Mouse (Mus musculus): ENCODE results near the gene Ugt1a1. TPM values are rescaled to one million over a fixed set of nuclear protein-coding genes. Genes with fewer than 3 reads are reported as not detected.

The Ugt1a1 gene
- polyA plus RNA-seq, 1 experiment, result not detected

DNA sequence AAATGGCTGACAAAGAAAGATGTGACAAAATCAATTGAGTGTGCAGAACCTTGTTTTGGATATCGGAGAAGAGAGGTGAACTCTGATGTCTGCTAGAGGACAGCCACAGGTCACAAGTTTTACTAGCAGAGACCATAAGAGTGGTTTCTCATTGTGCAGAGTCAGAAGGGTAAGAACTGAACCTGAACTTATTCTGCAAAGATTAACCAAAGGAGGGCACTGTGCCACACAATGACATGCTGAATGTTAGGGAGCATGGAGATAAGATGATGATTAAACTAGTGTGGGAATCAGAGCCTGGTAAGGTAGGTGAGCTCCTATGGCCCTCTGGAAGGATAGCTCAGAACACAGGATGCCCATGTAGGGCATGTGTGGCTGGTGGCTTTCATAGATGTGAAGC lies 16.1 kb upstream of the Ugt1a1 start:
- no peak overlapping the region for H3ac ChIP-seq (ENCODE audit: control insufficient read depth, insufficient read length, low read depth)
- no peak for TF ChIP-seq USF1 (IDR thresholded peaks at IDR 0.05; ENCODE audit: low read depth)
- TF ChIP-seq CTCF (IDR thresholded peaks at IDR 0.05; ENCODE audit: control insufficient read depth, insufficient read depth, insufficient read length), result no peak
- TF ChIP-seq CEBPB (IDR thresholded peaks at IDR 0.05; ENCODE audit: low read depth), result no peak
- TF ChIP-seq MYOG (IDR thresholded peaks at IDR 0.05; ENCODE audit: control insufficient read depth, extremely low read depth, insufficient read length), result no peak
- no peak for TF ChIP-seq FOSL1 (IDR thresholded peaks at IDR 0.05; ENCODE audit: insufficient read depth, low read length, poor library complexity, severe bottlenecking)
- TF ChIP-seq MAX (IDR thresholded peaks at IDR 0.05), result no peak
- TF ChIP-seq MYOD1 (IDR thresholded peaks at IDR 0.05; ENCODE audit: control insufficient read depth, insufficient read length, low read depth), result no peak
- H3K4me3 ChIP-seq (ENCODE audit: insufficient read depth, poor library complexity, severe bottlenecking), result no peak overlapping the region
- no peaks in the 10 kb centered on the region for H3K36me3 ChIP-seq (ENCODE audit: control insufficient read depth, insufficient read depth)
- peaks cover 20% of the 10 kb centered on the region for H3K27me3 ChIP-seq (ENCODE audit: control insufficient read depth, insufficient read depth, insufficient read length)
- no peaks in the 10 kb centered on the region for H3K79me2 ChIP-seq (ENCODE audit: control insufficient read depth, insufficient read depth)
- no peaks in the 10 kb centered on the region for H3K79me3 ChIP-seq (ENCODE audit: low read depth)

DNA sequence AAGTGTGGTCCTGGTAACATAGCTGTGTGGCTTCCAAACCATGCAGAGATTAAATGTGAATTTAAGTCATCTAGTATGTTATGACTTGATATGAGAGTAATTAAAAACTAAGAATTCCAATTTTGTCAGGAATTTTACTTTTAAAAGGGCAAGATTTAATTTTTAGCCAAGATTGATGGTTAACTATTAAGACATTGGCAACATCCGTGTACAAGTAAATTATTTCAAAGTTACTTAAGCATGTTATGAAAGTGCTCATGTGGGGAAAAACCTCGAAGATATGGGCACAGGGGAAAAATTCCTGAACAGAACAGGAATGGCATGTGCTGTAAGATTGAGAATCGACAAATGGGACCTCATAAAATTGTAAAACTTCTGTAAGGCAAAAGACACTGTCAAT lies 14.3 kb upstream of the Ugt1a1 start:
- H3K79me2 ChIP-seq (ENCODE audit: control insufficient read depth, insufficient read depth), result no peaks in the 10 kb centered on the region
- TF ChIP-seq USF1 (IDR thresholded peaks at IDR 0.05; ENCODE audit: low read depth) (no peak), MYOD1 (IDR thresholded peaks at IDR 0.05; ENCODE audit: control insufficient read depth, insufficient read length, low read depth) (no peak), MAX (IDR thresholded peaks at IDR 0.05) (no peak), MYOG (IDR thresholded peaks at IDR 0.05; ENCODE audit: control insufficient read depth, extremely low read depth, insufficient read length) (no peak), CTCF (IDR thresholded peaks at IDR 0.05; ENCODE audit: control insufficient read depth, insufficient read depth, insufficient read length) (no peak)
- no peak overlapping the region for H3ac ChIP-seq (ENCODE audit: control insufficient read depth, insufficient read length, low read depth)
- no peak overlapping the region for H3K4me3 ChIP-seq (ENCODE audit: insufficient read depth, poor library complexity, severe bottlenecking)
- H3K36me3 ChIP-seq (ENCODE audit: control insufficient read depth, insufficient read depth), result no peaks in the 10 kb centered on the region
- peaks cover 24% of the 10 kb centered on the region for H3K27me3 ChIP-seq (ENCODE audit: control insufficient read depth, insufficient read depth, insufficient read length)
- no peaks in the 10 kb centered on the region for H3K79me3 ChIP-seq (ENCODE audit: low read depth)

DNA sequence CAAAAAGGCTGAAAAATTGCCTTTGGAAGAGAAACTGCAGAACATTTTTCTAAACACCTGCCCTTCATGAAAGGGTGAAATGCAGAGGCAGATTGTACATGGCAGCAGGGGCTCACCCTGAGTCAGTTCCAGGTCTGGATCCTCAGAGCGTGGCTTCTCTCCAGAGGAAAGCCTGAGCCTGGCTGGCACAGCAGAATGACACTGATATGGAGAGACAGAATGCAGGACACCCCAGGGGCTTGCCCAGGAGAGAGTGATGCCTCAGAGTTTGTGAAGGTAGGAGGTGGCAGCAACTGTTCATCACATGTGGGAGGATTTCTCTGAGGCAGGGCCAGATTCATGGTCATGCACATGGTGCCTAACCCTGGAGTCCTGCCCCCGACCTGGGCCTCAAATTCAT lies 11.8 kb upstream of the Ugt1a1 start:
- Histone ChIP-seq H3K79me2 (ENCODE audit: control insufficient read depth, insufficient read depth) (no peaks in the 10 kb centered on the region), H3K27me3 (ENCODE audit: control insufficient read depth, insufficient read depth, insufficient read length) (peaks cover 24% of the 10 kb centered on the region), H3ac (ENCODE audit: control insufficient read depth, insufficient read length, low read depth) (no peak overlapping the region), H3K4me3 (ENCODE audit: insufficient read depth, poor library complexity, severe bottlenecking) (no peak overlapping the region), H3K79me3 (ENCODE audit: low read depth) (no peaks in the 10 kb centered on the region), H3K36me3 (ENCODE audit: control insufficient read depth, insufficient read depth) (no peaks in the 10 kb centered on the region)
- TF ChIP-seq CTCF (IDR thresholded peaks at IDR 0.05; ENCODE audit: control insufficient read depth, insufficient read depth, insufficient read length) (no peak), MYOG (IDR thresholded peaks at IDR 0.05; ENCODE audit: control insufficient read depth, extremely low read depth, insufficient read length) (no peak), MAX (IDR thresholded peaks at IDR 0.05) (no peak), CEBPB (IDR thresholded peaks at IDR 0.05; ENCODE audit: low read depth) (no peak), MYOD1 (IDR thresholded peaks at IDR 0.05; ENCODE audit: control insufficient read depth, insufficient read length, low read depth) (no peak), FOSL1 (IDR thresholded peaks at IDR 0.05; ENCODE audit: insufficient read depth, low read length, poor library complexity, severe bottlenecking) (no peak), USF1 (IDR thresholded peaks at IDR 0.05; ENCODE audit: low read depth) (no peak)

DNA sequence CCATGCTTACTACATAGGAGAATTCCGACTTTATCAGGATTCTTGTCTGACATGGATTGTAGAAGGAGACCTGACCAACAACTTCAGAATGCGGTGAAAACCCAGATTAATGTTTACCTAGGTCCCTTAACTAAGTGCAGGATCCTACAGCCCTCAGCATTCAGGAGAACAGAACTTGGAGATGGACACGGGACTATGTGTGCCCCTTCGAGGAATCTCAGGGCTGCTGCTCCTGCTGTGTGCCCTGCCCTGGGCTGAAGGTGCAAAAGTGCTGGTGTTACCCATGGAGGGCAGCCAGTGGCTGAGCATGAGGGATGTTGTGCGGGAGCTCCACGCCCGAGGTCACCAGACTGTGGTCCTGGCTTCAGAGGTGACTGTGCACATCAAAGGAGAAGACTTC lies 11.3 kb upstream of the Ugt1a1 start, which contains the start of gene Ugt1a2:
Ugt1a2 (plus strand) TSS at position 146 of the 400 bp plus-strand sequence.
- H3K36me3 ChIP-seq (ENCODE audit: control insufficient read depth, insufficient read depth), result no peaks in the 10 kb centered on the region
- H3K4me3 ChIP-seq (ENCODE audit: insufficient read depth, poor library complexity, severe bottlenecking), result no peak within 1 kb of the TSS
- H3K79me3 ChIP-seq (ENCODE audit: low read depth), result no peaks in the 10 kb centered on the region
- H3K79me2 ChIP-seq (ENCODE audit: control insufficient read depth, insufficient read depth), result no peaks in the 10 kb centered on the region
- peaks cover 24% of the 10 kb centered on the region for H3K27me3 ChIP-seq (ENCODE audit: control insufficient read depth, insufficient read depth, insufficient read length)
- no peak within 1 kb of the TSS for H3ac ChIP-seq (ENCODE audit: control insufficient read depth, insufficient read length, low read depth)
- no peak for TF ChIP-seq CEBPB (IDR thresholded peaks at IDR 0.05; ENCODE audit: low read depth)
- no peak for TF ChIP-seq USF1 (IDR thresholded peaks at IDR 0.05; ENCODE audit: low read depth)
- TF ChIP-seq CTCF (IDR thresholded peaks at IDR 0.05; ENCODE audit: control insufficient read depth, insufficient read depth, insufficient read length), result no peak
- TF ChIP-seq FOSL1 (IDR thresholded peaks at IDR 0.05; ENCODE audit: insufficient read depth, low read length, poor library complexity, severe bottlenecking), result no peak

DNA sequence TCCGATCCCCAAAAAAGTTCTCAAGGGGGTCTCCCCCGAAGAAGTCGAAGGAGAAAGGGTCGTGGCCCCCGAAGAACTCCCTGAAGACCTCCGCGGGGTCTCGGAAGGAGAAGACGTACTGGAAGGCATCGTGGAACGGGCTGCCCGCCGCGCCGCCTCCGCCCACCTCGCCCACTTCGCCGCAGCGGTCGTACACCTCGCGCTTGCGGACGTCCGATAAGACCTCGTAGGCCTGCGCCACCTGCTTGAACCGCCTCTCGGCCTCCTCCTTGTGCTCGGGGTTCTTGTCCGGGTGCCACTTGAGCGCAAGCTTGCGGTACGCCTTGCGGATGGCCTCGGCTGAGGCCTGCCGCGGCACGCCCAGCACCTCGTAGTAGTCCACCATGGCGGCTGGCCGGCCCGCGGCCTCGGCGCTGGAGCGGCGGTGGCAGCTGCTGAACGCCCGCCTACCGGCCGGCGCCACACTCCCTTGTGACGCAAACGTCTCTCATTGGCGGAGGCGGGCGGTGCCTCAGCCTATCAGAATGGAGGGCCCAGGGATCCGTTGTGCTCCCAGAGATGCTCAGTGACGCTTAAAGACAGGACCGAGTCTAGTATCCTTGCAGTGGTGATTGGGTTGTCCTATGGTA lies 6.4 kb upstream of the Ugt1a1 start, which contains the start of gene Dnajb3:
Dnajb3 (minus strand) TSS at position 489 of the 629 bp plus-strand sequence.
- H3K79me3 ChIP-seq (ENCODE audit: low read depth), result no peaks in the 10 kb centered on the region
- peaks cover 11% of the 10 kb centered on the region for H3K27me3 ChIP-seq (ENCODE audit: control insufficient read depth, insufficient read depth, insufficient read length)
- no peak for TF ChIP-seq MYOG (IDR thresholded peaks at IDR 0.05; ENCODE audit: control insufficient read depth, extremely low read depth, insufficient read length)
- TF ChIP-seq CEBPB (IDR thresholded peaks at IDR 0.05; ENCODE audit: low read depth), result no peak
- TF ChIP-seq MAX (IDR thresholded peaks at IDR 0.05), result no peak
- TF ChIP-seq FOSL1 (IDR thresholded peaks at IDR 0.05; ENCODE audit: insufficient read depth, low read length, poor library complexity, severe bottlenecking), result no peak
- TF ChIP-seq CTCF (IDR thresholded peaks at IDR 0.05; ENCODE audit: control insufficient read depth, insufficient read depth, insufficient read length), result no peak
- TF ChIP-seq MYOD1 (IDR thresholded peaks at IDR 0.05; ENCODE audit: control insufficient read depth, insufficient read length, low read depth), result no peak
- TF ChIP-seq USF1 (IDR thresholded peaks at IDR 0.05; ENCODE audit: low read depth), result no peak
- no peak within 1 kb of the TSS for H3K4me3 ChIP-seq (ENCODE audit: insufficient read depth, poor library complexity, severe bottlenecking)
- H3ac ChIP-seq (ENCODE audit: control insufficient read depth, insufficient read length, low read depth), result no peak within 1 kb of the TSS
- H3K79me2 ChIP-seq (ENCODE audit: control insufficient read depth, insufficient read depth), result no peaks in the 10 kb centered on the region
- H3K36me3 ChIP-seq (ENCODE audit: control insufficient read depth, insufficient read depth), result no peaks in the 10 kb centered on the region
